Comparison of ENCODE assay signal across 8 mouse cellular contexts in the genomic region with DNA sequence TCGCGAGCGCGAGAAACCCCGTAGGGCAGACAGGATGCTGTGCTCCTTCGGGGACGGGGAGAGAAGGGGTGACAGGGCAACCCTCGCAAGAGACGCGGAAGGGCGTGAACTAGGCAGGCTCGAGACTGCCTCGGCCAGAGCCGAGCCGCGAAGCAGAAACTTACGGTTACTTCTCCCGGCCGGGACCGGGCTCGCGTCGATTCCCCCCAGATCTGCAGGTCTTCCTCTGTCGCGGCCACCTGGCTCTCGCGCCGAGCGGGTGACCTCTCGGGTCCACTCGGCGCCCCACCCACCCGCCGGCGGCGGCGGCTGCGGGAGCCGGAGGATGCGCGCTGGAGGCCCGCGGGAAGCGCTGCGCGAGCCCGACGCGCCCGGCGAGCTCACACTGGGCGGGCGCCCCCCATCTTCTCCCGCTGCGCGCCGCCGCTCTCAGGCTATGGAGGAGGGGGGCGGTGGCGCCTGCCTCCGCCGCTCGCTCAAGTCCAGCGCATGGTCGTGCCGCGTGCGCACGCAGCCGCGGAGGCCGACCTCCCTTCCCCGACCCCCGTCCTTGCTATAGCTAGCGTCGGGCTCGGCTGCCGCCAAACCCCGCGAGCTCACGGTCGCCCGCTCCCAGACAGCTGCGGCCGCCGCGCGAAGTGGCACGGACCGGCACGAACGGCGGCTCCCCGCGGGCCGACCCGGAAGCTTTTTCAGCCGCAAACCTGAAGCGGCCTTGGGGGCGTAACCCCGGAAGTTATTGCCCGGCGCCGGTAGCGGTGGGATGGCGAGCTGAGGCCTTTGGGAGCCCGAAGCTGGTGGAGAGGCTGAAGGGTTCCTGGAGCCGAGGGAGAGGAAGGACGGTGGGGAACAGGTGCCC. TPM values are rescaled to one million over a fixed set of nuclear protein-coding genes. Genes with fewer than 3 reads are reported as not detected.
DNase-seq lines count a peak whose midpoint lies in the region; ATAC-seq and TF ChIP-seq lines count a peak whose summit lies in the region.

A gene (minus strand): TSS at position 493 of the 859 bp plus-strand sequence.
A gene (plus strand): TSS at position 752 of the 859 bp plus-strand sequence.

- WGBS in hindbrain, postnatal 0 days, result 1% methylated on average over 88 of the region's 109 CpGs

- peak within 1 kb of the TSS; percentile 94 for H3K4me2 ChIP-seq in hindbrain, postnatal 0 days (ENCODE audit: low read depth, low read length)

- TF ChIP-seq CTCF in gastrocnemius, adult 2 months (IDR thresholded peaks at IDR 0.05), result no peak
- TF ChIP-seq CTCF in hindbrain, postnatal 0 days (IDR thresholded peaks at IDR 0.05; ENCODE audit: low read depth), result no peak

- H3K4me1 ChIP-seq in hindbrain, postnatal 0 days (ENCODE audit: insufficient read depth, low read length), result no peaks in the 10 kb centered on the region
- H3K4me1 ChIP-seq in megakaryocyte, embryonic 14.5 days, result peaks cover 46% of the 10 kb centered on the region; the same call in 1 of the 2 replicates

- no peaks in the 10 kb centered on the region for H3K9me3 ChIP-seq in hindbrain, postnatal 0 days (ENCODE audit: low read length)
- no peaks in the 10 kb centered on the region for H3K9me3 ChIP-seq in megakaryocyte, embryonic 14.5 days

- ATAC-seq in hindbrain, postnatal 0 days, result peak; percentile 94

- no peaks in the 10 kb centered on the region for H3K36me3 ChIP-seq in hindbrain, postnatal 0 days (ENCODE audit: insufficient read depth, low read length)
- peaks cover 22% of the 10 kb centered on the region for H3K36me3 ChIP-seq in megakaryocyte, embryonic 14.5 days (replicated peaks; ENCODE audit: low read length)

- DNase-seq in WW6 (ENCODE audit: low read depth, low spot score), result peak; percentile 74
- peak; percentile 83 to 90 for DNase-seq in cerebellum, postnatal 4 days (ENCODE audit: low spot score in 2 of 2)
- peak; percentile 95 for DNase-seq in gastrocnemius, adult 2 months
- DNase-seq in hindbrain, postnatal 0 days (ENCODE audit: low spot score), result peak; percentile 93
- peak; percentile 85 to 87 for DNase-seq in left cerebral cortex, adult 8-10 months (ENCODE audit: low spot score in 2 of 2)
- peak; percentile 95 for DNase-seq in right cerebral cortex, postnatal 10 days (ENCODE audit: low spot score in 2 of 2)
- DNase-seq in urinary bladder, postnatal 25 days (ENCODE audit: low spot score), result peak; percentile 87

- no peaks in the 10 kb centered on the region for H3K27me3 ChIP-seq in hindbrain, postnatal 0 days (ENCODE audit: insufficient read depth, low read length)
- H3K27me3 ChIP-seq in megakaryocyte, embryonic 14.5 days (replicated peaks), result no peaks in the 10 kb centered on the region

- H3K4me3 ChIP-seq in gastrocnemius, adult 2 months, result peak within 1 kb of the TSS; percentile 92
- peak within 1 kb of the TSS; percentile 76 for H3K4me3 ChIP-seq in hindbrain, postnatal 0 days (ENCODE audit: low read length)
- peak within 1 kb of the TSS; percentile 98 for H3K4me3 ChIP-seq in megakaryocyte, embryonic 14.5 days (replicated peaks)

- peak within 1 kb of the TSS; percentile 88 for H3K9ac ChIP-seq in hindbrain, postnatal 0 days (replicated peaks; ENCODE audit: low read length)

- H3K27ac ChIP-seq in gastrocnemius, adult 2 months, result peak within 1 kb of the TSS; percentile 87
- H3K27ac ChIP-seq in hindbrain, postnatal 0 days, result peak within 1 kb of the TSS; percentile 91

- intact Hi-C loops in gastrocnemius, adult 2 months (cut with DNase I), result loop anchor here (5.0 to 10.0 kb wide), 2 partner anchors 155 to 392 kb away; a partner anchor contains a TSS

RNA-seq across cellular contexts. Expression of the first gene that starts in this region (rescaled TPM):
- total RNA-seq in gastrocnemius, adult 2 months (2021), result 10 to 100 TPM; 17.0 to 19.3 TPM
- total RNA-seq in hindbrain, postnatal 0 days (2014; rRNA removed), result 43.0 and 53.0 TPM in 2 replicates
- 15.1 and 16.3 TPM in 2 replicates for polyA plus RNA-seq in hindbrain, postnatal 0 days (2015; fragmentation: Nextera tagmentation; extraction: Ambion mirVana)
- 100 to 1,000 TPM; 114 to 143 (median 129) TPM for total RNA-seq in left cerebral cortex, adult 8-10 months (2022)
- polyA plus RNA-seq in megakaryocyte, embryonic 14.5 days (2012; ENCODE audit: insufficient read depth, low replicate concordance), result 6.8 and 7.4 TPM in 2 replicates

RNA-seq across cellular contexts. Expression of the second gene that starts in this region (rescaled TPM):
- total RNA-seq in gastrocnemius, adult 2 months (2021), result 10 to 100 TPM; 15.4 to 21.3 TPM
- total RNA-seq in hindbrain, postnatal 0 days (2014; rRNA removed), result 23.7 and 33.0 TPM in 2 replicates
- 32.8 and 34.5 TPM in 2 replicates for polyA plus RNA-seq in hindbrain, postnatal 0 days (2015; fragmentation: Nextera tagmentation; extraction: Ambion mirVana)
- total RNA-seq in left cerebral cortex, adult 8-10 months (2022), result 10 to 100 TPM; 45.9 to 51.3 (median 48.4) TPM
- polyA plus RNA-seq in megakaryocyte, embryonic 14.5 days (2012; ENCODE audit: insufficient read depth, low replicate concordance), result 2.0 TPM in 1 of 2 replicates, not detected in the other

Comparison
In these comparisons a context has a peak if more than half of its experiments do, and no peak if none do; other contexts are left out.
1. Peak in every context shown above with its lines: DNase-seq, ATAC-seq, H3K4me3 ChIP-seq and H3K27ac ChIP-seq.
2. RNA of the second gene that starts in this region (polyA plus RNA-seq): 32.8 to 34.5 TPM in hindbrain, postnatal 0 days; 2.0 TPM in megakaryocyte, embryonic 14.5 days; every median in the first group is over 10 times any median in the second.